Mouse (Mus musculus) neural tube, embryonic 15.5 days (tissue): ENCODE data around the gene Ak9. TPM values are rescaled to one million over a fixed set of nuclear protein-coding genes. Genes with fewer than 3 reads are reported as not detected.
A peak's percentile ranks its signal among the peaks of the same experiment; 100 is the strongest.

Source experiments
- ATAC-seq: fragments of 200-750 bp; cut with Nextera tagmentation; 2 replicates; pipeline ENCODE4 v1.8.0; 2017; ENCODE audit warnings: mild to moderate bottlenecking, moderate TSS enrichment, moderate library complexity; ENCODE audit not compliant: low FRiP score
- H3K27ac ChIP-seq: fragments of 300-500 bp; sonication (generic); replicated peaks from 2 replicates; pipeline ENCODE4 v1.5.1; 2015; ENCODE audit warnings: mild to moderate bottlenecking, inconsistent platforms
- H3K27me3 ChIP-seq: fragments of 300-500 bp; sonication (generic); replicated peaks from 2 replicates; pipeline ENCODE4 v1.6.1; 2015; ENCODE audit warnings: inconsistent platforms
- H3K36me3 ChIP-seq: fragments of 300-500 bp; sonication (generic); 2 replicates; pipeline ENCODE4 v1.6.1; 2015; ENCODE audit warnings: inconsistent platforms
- H3K4me1 ChIP-seq: fragments of 300-500 bp; sonication (generic); 2 replicates; pipeline ENCODE4 v1.6.1; 2015; ENCODE audit warnings: inconsistent platforms
- H3K4me2 ChIP-seq: fragments of 300-500 bp; sonication (generic); 2 replicates; pipeline ENCODE4 v1.6.1; 2015; ENCODE audit warnings: inconsistent platforms, mild to moderate bottlenecking, moderate library complexity
- H3K4me3 ChIP-seq: fragments of 300-500 bp; sonication (generic); replicated peaks from 2 replicates; pipeline ENCODE4 v1.5.1; 2015; ENCODE audit warnings: mild to moderate bottlenecking, inconsistent platforms
- H3K9ac ChIP-seq: fragments of 300-500 bp; sonication (generic); replicated peaks from 2 replicates; pipeline ENCODE4 v1.6.1; 2015; ENCODE audit warnings: mild to moderate bottlenecking, inconsistent platforms
- H3K9me3 ChIP-seq: fragments of 300-500 bp; sonication (generic); replicated peaks from 2 replicates; pipeline ENCODE4 v1.6.1; 2016; ENCODE audit warnings: inconsistent platforms
- WGBS: fragments of 180-500 bp; shearing (Covaris S2); methylation state at CpG from one replicate; pipeline ENCODE4 v1.1.7; 2015; ENCODE audit warnings: mixed read lengths; 5-methylcytosine and 5-hydroxymethylcytosine counted together
- polyA plus RNA-seq: library from polyadenylated mRNA; unstranded; fragments of >200 nt; fragmentation: Nextera tagmentation; extraction: Ambion mirVana; gene quantifications from 2 replicates; pipeline ENCODE4 v1.2.1, GENCODE M21; 2015

Ak9 gene
- polyA plus RNA-seq, 1 experiment from 2014 or later: 0.10 TPM

GRCm38 (mm10) chr10:41477018-41477277 lies 173.2 kb downstream of the Ak9 start:
- peak; percentile 45; the same call in 1 of the 2 replicates for ATAC-seq
- H3K4me1 ChIP-seq: peaks cover 41% of the 10 kb centered on the region
- peak overlapping the region; percentile 95 for H3K4me2 ChIP-seq
- H3K27ac ChIP-seq: peak overlapping the region; percentile 82
- H3K4me3 ChIP-seq: peak overlapping the region; percentile 55
- H3K36me3 ChIP-seq: no peaks in the 10 kb centered on the region; the same call in 1 of the 2 replicates
- H3K27me3 ChIP-seq: no peaks in the 10 kb centered on the region
- under 1% methylated on average over 9 of the region's 9 CpGs for WGBS
- H3K9me3 ChIP-seq: no peaks in the 10 kb centered on the region
- peak overlapping the region; percentile 58 for H3K9ac ChIP-seq

GRCm38 (mm10) chr10:41477278-41478181 lies 173.8 kb downstream of the Ak9 start:
- peak; percentile 75 for ATAC-seq
- H3K36me3 ChIP-seq: no peaks in the 10 kb centered on the region; the same call in 1 of the 2 replicates

GRCm38 (mm10) chr10:41479961-41480360 lies 176.2 kb downstream of the Ak9 start:
- H3K4me2 ChIP-seq: no peak overlapping the region
- H3K9me3 ChIP-seq: no peaks in the 10 kb centered on the region
- no peak for ATAC-seq
- H3K4me3 ChIP-seq: no peak overlapping the region
- 87% methylated on average over 3 of the region's 3 CpGs for WGBS
- H3K36me3 ChIP-seq: peaks cover 4% of the 10 kb centered on the region
- H3K27ac ChIP-seq: no peak overlapping the region
- H3K4me1 ChIP-seq: peaks cover 37% of the 10 kb centered on the region
- no peaks in the 10 kb centered on the region for H3K27me3 ChIP-seq
- no peak overlapping the region for H3K9ac ChIP-seq

More at GRCm38 (mm10) chr10:41477278-41478181, 173.8 kb downstream of the Ak9 start:
- Histone ChIP-seq H3K9me3 (no peaks in the 10 kb centered on the region), H3K27me3 (no peaks in the 10 kb centered on the region), H3K27ac (peak overlapping the region; percentile 82), H3K9ac (peak overlapping the region; percentile 58), H3K4me3 (peak overlapping the region; percentile 55), H3K4me2 (peak overlapping the region; percentile 95), H3K4me1 (peaks cover 41% of the 10 kb centered on the region)
- 3% methylated on average over 20 of the region's 20 CpGs for WGBS

- Histone ChIP-seq H3K4me2 (no peak overlapping the region; the same call in 1 of the 2 replicates), H3K4me1 (peaks cover 26% of the 10 kb centered on the region), H3K9ac (no peak overlapping the region), H3K4me3 (no peak overlapping the region), H3K27me3 (no peaks in the 10 kb centered on the region), H3K27ac (no peak overlapping the region), H3K9me3 (no peaks in the 10 kb centered on the region), H3K36me3 (peaks cover 17% of the 10 kb centered on the region)
- WGBS: 74% methylated on average over 33 of the region's 33 CpGs
- no peak for ATAC-seq
Observed at GRCm38 (mm10) chr10:41480938-41481880, 177.4 kb downstream of the Ak9 start.

- Histone ChIP-seq H3K4me1 (peaks cover 14% of the 10 kb centered on the region), H3K9me3 (no peaks in the 10 kb centered on the region), H3K4me3 (no peak overlapping the region), H3K27me3 (no peaks in the 10 kb centered on the region), H3K4me2 (no peak overlapping the region), H3K27ac (no peak overlapping the region), H3K9ac (no peak overlapping the region), H3K36me3 (peaks cover 25% of the 10 kb centered on the region)
- WGBS: 88% methylated on average over 7 of the region's 7 CpGs
- no peak for ATAC-seq
Observed at GRCm38 (mm10) chr10:41482446-41482845, 178.7 kb downstream of the Ak9 start.

Other genes with a start within 250 kb of the Ak9 start
- gene Gpr6, start 231.7 kb upstream of the Ak9 start, polyA plus RNA-seq: 0.63 and 0.84 TPM in 2 replicates
- gene Fig4, start 720 bp upstream of the Ak9 start, polyA plus RNA-seq: 28.7 and 32.1 TPM in 2 replicates
- gene Zbtb24, start 146.4 kb downstream of the Ak9 start, polyA plus RNA-seq: 17.7 and 17.9 TPM in 2 replicates
- 22.7 and 29.6 TPM in 2 replicates for gene Mical1, start 172.3 kb downstream of the Ak9 start, polyA plus RNA-seq
- 37.6 and 42.4 TPM in 2 replicates for gene Smpd2, start 186.4 kb downstream of the Ak9 start, polyA plus RNA-seq
- gene Ppil6, start 186.5 kb downstream of the Ak9 start, polyA plus RNA-seq: 4.2 and 4.6 TPM in 2 replicates
- 49.9 and 78.2 TPM in 2 replicates for gene Cd164, start 215.4 kb downstream of the Ak9 start, polyA plus RNA-seq